12 mouse cellular contexts compared by ENCODE assay signal in the genomic region with DNA sequence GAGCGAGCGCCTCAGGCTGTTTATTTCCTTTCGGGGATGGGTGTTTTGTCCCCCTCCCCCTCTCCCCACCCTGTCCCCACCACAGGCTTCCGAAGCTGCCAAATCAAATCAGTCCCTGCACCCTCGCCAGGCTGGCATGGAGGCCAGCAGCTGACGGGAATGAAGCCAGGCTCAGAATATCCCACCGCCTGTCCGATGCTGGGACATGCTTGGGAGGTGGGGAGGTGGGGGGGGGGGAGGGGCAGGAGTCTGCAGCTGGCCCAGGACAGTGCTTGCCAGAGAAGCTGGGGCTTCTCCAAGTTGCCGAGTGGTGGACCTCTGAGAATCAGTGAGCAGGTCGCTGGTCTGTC. TPM values are rescaled to one million over a fixed set of nuclear protein-coding genes. Genes with fewer than 3 reads are reported as not detected.
DNase-seq lines count a peak whose midpoint lies in the region; ATAC-seq lines count a peak whose summit lies in the region.
"Had no signal": no experiment of that assay in that cellular context is flagged by ENCODE, and none has a peak within 500 bp of the region (broad histone marks: within the 10 kb centered on the region; RNA-seq: fewer than 3 reads in every experiment).

No protein-coding gene starts in this region.

- H3K4me1 ChIP-seq in forebrain, embryonic 16.5 days (replicated peaks; ENCODE audit: control insufficient read depth, insufficient read depth, low read length): peaks cover 47% of the 10 kb centered on the region
- H3K4me1 ChIP-seq in heart, embryonic 10.5 days: peaks cover 54% of the 10 kb centered on the region
- peaks cover 25% of the 10 kb centered on the region for H3K4me1 ChIP-seq in limb, embryonic 15.5 days

- H3K4me3 ChIP-seq in forebrain, embryonic 16.5 days (replicated peaks; ENCODE audit: low read length): no peak overlapping the region
- H3K4me3 ChIP-seq in heart, embryonic 10.5 days: no peak overlapping the region
- H3K4me3 ChIP-seq in limb, embryonic 15.5 days: no peak overlapping the region
- H3K4me3 ChIP-seq: erythroblast, embryonic 14.5 days had no signal

- peak overlapping the region; percentile 22; the same call in 1 of the 2 replicates for H3K9ac ChIP-seq in forebrain, embryonic 16.5 days (replicated peaks; ENCODE audit: low read depth, low read length)
- H3K9ac ChIP-seq in limb, embryonic 15.5 days: no peak overlapping the region

- ATAC-seq in forebrain, embryonic 16.5 days: peak; percentile 68
- peak; percentile 52; the same call in 1 of the 2 replicates for ATAC-seq in limb, embryonic 15.5 days (ENCODE audit: insufficient number of reproducible peaks, low FRiP score, low TSS enrichment, low read depth)
- no peak for ATAC-seq in CD4-positive, CD25-positive, alpha-beta regulatory T cell, adult 4 months

- no peak overlapping the region for H3K4me2 ChIP-seq in forebrain, embryonic 16.5 days (ENCODE audit: low read length)
- H3K4me2 ChIP-seq in limb, embryonic 15.5 days: no peak overlapping the region

- 17% methylated on average over 10 of the region's 10 CpGs for WGBS in forebrain, embryonic 16.5 days
- 42% methylated on average over 10 of the region's 10 CpGs for WGBS in heart, embryonic 10.5 days
- 34% methylated on average over 10 of the region's 10 CpGs for WGBS in limb, embryonic 15.5 days

- H3K9me3 ChIP-seq in forebrain, embryonic 16.5 days (ENCODE audit: control insufficient read depth, low read length): no peaks in the 10 kb centered on the region
- H3K9me3 ChIP-seq in heart, embryonic 10.5 days: no peaks in the 10 kb centered on the region
- H3K9me3 ChIP-seq in limb, embryonic 15.5 days: no peaks in the 10 kb centered on the region
- H3K9me3 ChIP-seq: G1E had no signal

- H3K27ac ChIP-seq in forebrain, embryonic 16.5 days (ENCODE audit: low read length): peak overlapping the region; percentile 27
- H3K27ac ChIP-seq in heart, embryonic 10.5 days: peak overlapping the region; percentile 48; the same call in 1 of the 2 replicates
- no peak overlapping the region for H3K27ac ChIP-seq in limb, embryonic 15.5 days

- intact Hi-C loops in left cerebral cortex, postnatal 10 days (cut with DNase I): no loop called here

- DNase-seq in left cerebral cortex, postnatal 10 days (ENCODE audit: extremely low spot score in 1 of 2, low spot score in 2 of 2): peak; percentile 69 to 79
- no peak for DNase-seq in left cerebral cortex, adult 18-20 months (ENCODE audit: low spot score in 2 of 2)
- no peak for DNase-seq in heart, embryonic 10.5 days (ENCODE audit: low spot score)
- no peak for DNase-seq in adrenal gland, postnatal 4 days (ENCODE audit: low spot score in 2 of 2)
- DNase-seq in cerebellum, adult 18-20 months: no peak

- no peaks in the 10 kb centered on the region for H3K36me3 ChIP-seq in forebrain, embryonic 16.5 days (ENCODE audit: control insufficient read depth, insufficient read depth)
- no peaks in the 10 kb centered on the region for H3K36me3 ChIP-seq in heart, embryonic 10.5 days
- no peaks in the 10 kb centered on the region for H3K36me3 ChIP-seq in limb, embryonic 15.5 days
- H3K36me3 ChIP-seq: G1E had no signal

- H3K27me3 ChIP-seq in forebrain, embryonic 16.5 days (replicated peaks; ENCODE audit: control insufficient read depth, insufficient read depth, low read length): no peaks in the 10 kb centered on the region
- H3K27me3 ChIP-seq in heart, embryonic 10.5 days (ENCODE audit: insufficient read depth, poor library complexity, severe bottlenecking): peaks cover 66% of the 10 kb centered on the region
- H3K27me3 ChIP-seq in limb, embryonic 15.5 days: no peaks in the 10 kb centered on the region

RNA-seq across cellular contexts. Expression of gene Pde2a, which starts 39.1 kb away (rescaled TPM):
- 100 to 1,000 TPM; 294 to 295 TPM for total RNA-seq in left cerebral cortex, postnatal 10 days (2021)
- 100 to 1,000 TPM; 347 to 370 TPM for total RNA-seq in left cerebral cortex, adult 18-20 months (2021)
- 55.9 and 58.6 TPM in 2 replicates for polyA plus RNA-seq in forebrain, embryonic 16.5 days (2015; fragmentation: Nextera tagmentation; extraction: Ambion mirVana)
- 1.6 and 12.0 TPM in 2 replicates for polyA plus RNA-seq in heart, embryonic 10.5 days (2016; fragmentation: Nextera tagmentation; extraction: Ambion mirVana)
- 13.6 and 14.5 TPM in 2 replicates for polyA plus RNA-seq in limb, embryonic 15.5 days (2015; fragmentation: Nextera tagmentation; extraction: Ambion mirVana)
- 10 to 100 TPM; 23.0 to 83.7 TPM for polyA plus RNA-seq in CD4-positive, CD25-positive, alpha-beta regulatory T cell, adult 4 months (2017; shearing (Covaris generic))
- total RNA-seq in adrenal gland, postnatal 4 days (2021): 100 to 1,000 TPM; 105 to 129 TPM
- polyA plus RNA-seq: G1E had no signal

RNA-seq across cellular contexts. Expression of gene Gm45837, which starts 49.9 kb away (rescaled TPM):
- 1 to 10 TPM; 1.1 to 1.8 TPM for total RNA-seq in left cerebral cortex, postnatal 10 days (2021)
- 1 to 10 TPM in 1 of 2 experiments, not detected in 1; 1.3 TPM for total RNA-seq in left cerebral cortex, adult 18-20 months (2021)
- polyA plus RNA-seq in forebrain, embryonic 16.5 days (2015; fragmentation: Nextera tagmentation; extraction: Ambion mirVana): not detected in 2 replicates
- polyA plus RNA-seq in heart, embryonic 10.5 days (2016; fragmentation: Nextera tagmentation; extraction: Ambion mirVana): 3.3 TPM in 1 of 2 replicates, not detected in the other
- 3.6 and 12.5 TPM in 2 replicates for polyA plus RNA-seq in limb, embryonic 15.5 days (2015; fragmentation: Nextera tagmentation; extraction: Ambion mirVana)
- polyA plus RNA-seq in CD4-positive, CD25-positive, alpha-beta regulatory T cell, adult 4 months (2017; shearing (Covaris generic)): 10 to 100 TPM in 1 of 2 experiments, not detected in 1; 33.3 TPM
- total RNA-seq in adrenal gland, postnatal 4 days (2021): 10 to 100 TPM in 1 of 2 experiments, 1 to 10 TPM in 1; 7.2 to 21.2 TPM
- total RNA-seq: G1E; megakaryocyte-erythroid progenitor cell, adult 5-6 weeks had no signal
- polyA plus RNA-seq: erythroblast, embryonic 14.5 days; large intestine, adult 2 months had no signal

Comparison
In these comparisons a context has a peak if more than half of its experiments do, and no peak if none do; other contexts are left out.
1. DNase-seq: peak in left cerebral cortex, postnatal 10 days (2 of 2); none in left cerebral cortex, adult 18-20 months (0 of 2), heart, embryonic 10.5 days (single experiment), adrenal gland, postnatal 4 days (0 of 2) and cerebellum, adult 18-20 months (0 of 2).